Mouse (Mus musculus) liver, postnatal 0 days (tissue): ENCODE results near the gene Arhgef2.

Experiments used
- CTCF ChIP-seq: sonication (generic); IDR thresholded peaks from 2 replicates; pipeline ENCODE4 v1.5.1; 2016; ENCODE audit warnings: antibody characterized with exemption, low read depth
- EP300 ChIP-seq: IDR thresholded peaks from 2 replicates; pipeline ENCODE4 v1.6.1; 2016; ENCODE audit warnings: antibody characterized with exemption, low read depth, mild to moderate bottlenecking

DNA sequence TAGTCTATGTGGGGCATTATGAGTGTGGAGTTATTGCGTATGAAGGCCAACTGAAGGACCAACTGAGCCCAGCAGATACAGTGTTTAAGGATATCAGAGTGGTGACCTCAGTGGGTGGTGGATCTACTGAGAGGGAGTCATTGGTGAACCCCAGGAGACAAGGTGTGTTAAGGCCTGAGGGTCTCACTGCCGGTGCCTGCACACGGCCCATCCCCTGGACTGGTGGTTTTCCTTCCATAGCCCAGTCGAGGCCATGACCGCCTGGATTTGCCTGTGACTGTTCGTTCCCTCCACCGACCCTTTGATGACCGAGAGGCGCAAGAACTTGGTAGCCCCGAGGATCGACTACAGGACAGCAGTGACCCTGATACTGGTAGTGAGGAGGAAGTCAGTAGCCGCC lies 40.2 kb downstream of the Arhgef2 start:
- no peak for TF ChIP-seq CTCF
- TF ChIP-seq EP300 = no peak
